Mouse (Mus musculus) adrenal gland, postnatal 25 days (tissue): ENCODE measurements at regions not wholly inside any gene's neighbourhood (a gene's known extent, or its start where the extent isn't known, plus 50 kb on each side); places are given as distances from the start of the nearest gene placed in this dataset.

Experiments used
- DNase-seq: peaks from one replicate; pipeline ENCODE4 v3.0.0; 2021; ENCODE audit warnings: mixed read lengths

- no peak for DNase-seq
These were observed 178.4 kb upstream of the Elac2 start for GRCm38 (mm10) chr11:64800246-64801121.

- no peak for DNase-seq
These were observed 177.5 kb upstream of the Elac2 start for GRCm38 (mm10) chr11:64801351-64801750.

- no peak for DNase-seq
These were observed 173.3 kb upstream of the Elac2 start for GRCm38 (mm10) chr11:64805567-64805966.

- DNase-seq = no peak
These were observed 166.4 kb upstream of the Elac2 start for GRCm38 (mm10) chr11:64812408-64812807.

- DNase-seq = no peak
These were observed 149.4 kb upstream of the Elac2 start for GRCm38 (mm10) chr11:64829429-64829828.

- DNase-seq = no peak
These were observed 146.4 kb upstream of the Elac2 start for GRCm38 (mm10) chr11:64832453-64832852.

- DNase-seq = peak; percentile 3
These were observed 145.1 kb upstream of the Elac2 start for GRCm38 (mm10) chr11:64833786-64834185.

- no peak for DNase-seq
These were observed 142.1 kb upstream of the Elac2 start for GRCm38 (mm10) chr11:64836771-64837170.

- no peak for DNase-seq
These were observed 137.7 kb upstream of the Elac2 start for GRCm38 (mm10) chr11:64841092-64841491.

GRCm38 (mm10) chr11:64842775-64843530 is 135.9 kb upstream of the Elac2 start:
- no peak for DNase-seq

- DNase-seq = no peak
These were observed 132.2 kb upstream of the Elac2 start for GRCm38 (mm10) chr11:64846577-64847147.

- no peak for DNase-seq
These were observed 119.2 kb upstream of the Elac2 start for GRCm38 (mm10) chr11:64859636-64860035.

- DNase-seq = no peak
These were observed 98.2 kb upstream of the Elac2 start for GRCm38 (mm10) chr11:64880674-64881073.

GRCm38 (mm10) chr11:64884518-64884917 is 94.3 kb upstream of the Elac2 start:
- DNase-seq = no peak

GRCm38 (mm10) chr11:64889335-64890020 is 89.4 kb upstream of the Elac2 start:
- DNase-seq = no peak

- peak; percentile 13 for DNase-seq
These were observed 88.1 kb upstream of the Elac2 start for GRCm38 (mm10) chr11:64890776-64891175.

- DNase-seq = no peak
These were observed 82.9 kb upstream of the Elac2 start for GRCm38 (mm10) chr11:64895804-64896466.

- peak; percentile 63 for DNase-seq
These were observed 79.9 kb upstream of the Elac2 start for GRCm38 (mm10) chr11:64898758-64899586.

GRCm38 (mm10) chr11:64899587-64900278 is 79.1 kb upstream of the Elac2 start:
- no peak for DNase-seq

- no peak for DNase-seq
These were observed 62.1 kb upstream of the Elac2 start for GRCm38 (mm10) chr11:64916783-64917182.
